Mouse (Mus musculus) hindbrain, embryonic 10.5 days (tissue): Measurements from ENCODE around the gene Strbp. TPM values are rescaled to one million over a fixed set of nuclear protein-coding genes. Genes with fewer than 3 reads are reported as not detected.
"Not testable (repeated sequence)": the region's sequence is repeated elsewhere in the genome, so short reads cannot be mapped to it uniquely, and the experiment has no call there.

ENCODE experiments used
- DNase-seq: peaks from one replicate; pipeline ENCODE4 v3.0.0-alpha.2; 2017; ENCODE audit warnings: low spot score
- H3K27ac ChIP-seq: fragments of 300-500 bp; sonication (generic); 2 replicates; pipeline ENCODE4 v1.5.1; 2016; ENCODE audit warnings: mild to moderate bottlenecking, moderate library complexity
- H3K27me3 ChIP-seq: fragments of 300-500 bp; sonication (generic); 2 replicates; pipeline ENCODE4 v1.6.1; 2016; ENCODE audit warnings: mild to moderate bottlenecking; ENCODE audit not compliant: poor library complexity, insufficient read depth, severe bottlenecking
- H3K36me3 ChIP-seq: fragments of 300-500 bp; sonication (generic); 2 replicates; pipeline ENCODE4 v1.6.1; 2016; ENCODE audit warnings: mild to moderate bottlenecking, moderate library complexity
- H3K4me1 ChIP-seq: fragments of 300-500 bp; sonication (generic); replicated peaks from 2 replicates; pipeline ENCODE4 v1.6.1; 2016; ENCODE audit warnings: mild to moderate bottlenecking
- H3K4me3 ChIP-seq: fragments of 300-500 bp; sonication (generic); 2 replicates; pipeline ENCODE4 v1.5.1; 2016; ENCODE audit warnings: mild to moderate bottlenecking, moderate library complexity
- H3K9me3 ChIP-seq: fragments of 300-500 bp; sonication (generic); 2 replicates; pipeline ENCODE4 v1.6.1; 2016; ENCODE audit warnings: mild to moderate bottlenecking, moderate library complexity
- WGBS: fragments of 180-500 bp; shearing (Covaris S2); methylation state at CpG from one replicate; pipeline ENCODE4 v1.1.7; 2016; 5-methylcytosine and 5-hydroxymethylcytosine counted together
- polyA plus RNA-seq: library from polyadenylated mRNA; unstranded; fragments of >200 nt; fragmentation: Nextera tagmentation; extraction: Ambion mirVana; gene quantifications from 2 replicates; pipeline ENCODE4 v1.2.1, GENCODE M21; 2016

Gene Strbp
- polyA plus RNA-seq, 1 experiment from 2014 or later: 54.9 TPM

DNA sequence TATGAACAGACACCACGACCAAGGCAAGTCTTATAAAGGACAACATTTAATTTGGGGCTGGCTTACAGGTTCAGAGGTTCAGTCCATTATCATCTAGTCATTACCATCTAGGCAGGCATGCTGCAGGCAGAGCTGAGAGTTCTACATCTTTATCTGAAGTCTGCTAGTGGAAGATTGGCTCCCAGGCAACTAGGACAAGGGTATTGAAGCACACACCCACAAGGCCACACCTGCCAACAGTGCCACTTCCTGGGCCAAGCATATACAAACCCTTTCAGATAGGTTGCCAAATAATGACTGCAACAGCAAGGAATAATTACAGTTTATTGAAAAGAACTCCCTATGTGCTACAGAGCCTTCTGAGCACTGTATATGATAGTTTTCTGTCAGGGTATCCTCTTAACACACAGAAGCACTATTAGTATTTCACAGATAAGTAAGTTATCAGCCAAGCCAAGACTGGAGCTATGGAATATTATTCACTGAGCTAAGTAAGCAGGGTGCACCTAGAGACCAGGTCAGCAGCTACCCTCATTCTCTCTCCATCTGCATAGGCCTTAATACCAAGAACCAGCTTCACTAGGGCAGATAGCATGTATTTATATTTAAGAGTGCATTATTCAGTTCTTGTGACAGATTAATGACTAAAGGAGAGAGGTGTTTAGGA, 154.2 kb downstream of the Strbp start:
- no peaks in the 10 kb centered on the region for H3K27me3 ChIP-seq
- H3K9me3 ChIP-seq: no peaks in the 10 kb centered on the region
- no peaks in the 10 kb centered on the region for H3K4me1 ChIP-seq
- no peak for DNase-seq
- H3K4me3 ChIP-seq: no peak overlapping the region
- 79% methylated on average over 1 of the region's 1 CpGs for WGBS
- H3K27ac ChIP-seq: no peak overlapping the region
- peaks cover 92% of the 10 kb centered on the region for H3K36me3 ChIP-seq

GRCm38 (mm10) chr2:37531639-37532038, 172.0 kb downstream of the Strbp start:
- H3K4me1 ChIP-seq: no peaks in the 10 kb centered on the region
- no peak overlapping the region for H3K4me3 ChIP-seq
- DNase-seq: no peak
- 84% methylated on average over 3 of the region's 3 CpGs for WGBS
- H3K36me3 ChIP-seq: peaks cover 46% of the 10 kb centered on the region
- no peaks in the 10 kb centered on the region for H3K27me3 ChIP-seq
- no peaks in the 10 kb centered on the region for H3K9me3 ChIP-seq
- no peak overlapping the region for H3K27ac ChIP-seq

DNA sequence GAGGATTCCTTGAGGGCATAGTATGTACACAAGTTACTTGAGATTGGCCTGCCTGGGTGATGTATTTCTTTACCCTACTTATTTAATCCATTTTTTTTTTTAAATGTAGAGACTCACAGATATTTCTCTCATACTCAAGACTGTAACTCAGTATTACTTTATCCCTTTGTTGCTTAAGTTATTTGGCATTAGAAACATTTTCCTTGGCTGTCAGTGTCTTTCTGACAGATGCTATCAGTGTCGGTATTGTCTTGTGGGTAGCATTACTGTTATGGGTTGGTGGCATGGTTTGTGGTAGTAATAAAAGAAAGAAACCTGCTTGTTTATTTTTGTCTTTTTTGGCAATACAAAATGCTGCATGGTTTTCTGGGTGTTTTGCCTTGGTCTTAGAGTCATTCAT, 172.9 kb downstream of the Strbp start:
- no peaks in the 10 kb centered on the region for H3K4me1 ChIP-seq
- no peak for DNase-seq

GRCm38 (mm10) chr2:37529397-37529796, 174.3 kb downstream of the Strbp start:
- Histone ChIP-seq H3K4me1 (no peaks in the 10 kb centered on the region), H3K36me3 (peaks cover 24% of the 10 kb centered on the region), H3K4me3 (no peak overlapping the region), H3K27ac (no peak overlapping the region), H3K9me3 (no peaks in the 10 kb centered on the region), H3K27me3 (no peaks in the 10 kb centered on the region)
- 96% methylated on average over 2 of the region's 2 CpGs for WGBS
- no peak for DNase-seq

More for the DNA sequence above, 172.9 kb downstream of the Strbp start:
- WGBS: 85% methylated on average over 1 of the region's 1 CpGs
- no peaks in the 10 kb centered on the region for H3K27me3 ChIP-seq
- no peak overlapping the region for H3K27ac ChIP-seq
- no peak overlapping the region for H3K4me3 ChIP-seq
- H3K9me3 ChIP-seq: no peaks in the 10 kb centered on the region
- peaks cover 38% of the 10 kb centered on the region for H3K36me3 ChIP-seq

- no peaks in the 10 kb centered on the region for H3K9me3 ChIP-seq
- no peak for DNase-seq
- H3K27me3 ChIP-seq: no peaks in the 10 kb centered on the region
- no peak overlapping the region for H3K27ac ChIP-seq
- H3K36me3 ChIP-seq: peaks cover 9% of the 10 kb centered on the region
- H3K4me1 ChIP-seq: no peaks in the 10 kb centered on the region
- no peak overlapping the region for H3K4me3 ChIP-seq
These were observed 176.1 kb downstream of the Strbp start for GRCm38 (mm10) chr2:37527587-37527986.

- Histone ChIP-seq H3K4me1 (peaks cover 14% of the 10 kb centered on the region), H3K9me3 (no peaks in the 10 kb centered on the region), H3K4me3 (no peak overlapping the region), H3K27me3 (no peaks in the 10 kb centered on the region), H3K27ac (no peak overlapping the region), H3K36me3 (peaks cover 24% of the 10 kb centered on the region)
- WGBS: 92% methylated on average over 1 of the region's 1 CpGs
- DNase-seq: no peak
These were observed 184.4 kb downstream of the Strbp start for GRCm38 (mm10) chr2:37519286-37519640.

- Histone ChIP-seq H3K9me3 (no peaks in the 10 kb centered on the region), H3K27ac (no peak overlapping the region), H3K4me1 (peaks cover 14% of the 10 kb centered on the region), H3K4me3 (no peak overlapping the region), H3K36me3 (peaks cover 24% of the 10 kb centered on the region), H3K27me3 (no peaks in the 10 kb centered on the region)
- no peak for DNase-seq
- 92% methylated on average over 4 of the region's 4 CpGs for WGBS
These were observed 184.9 kb downstream of the Strbp start for GRCm38 (mm10) chr2:37518561-37519285.

DNA sequence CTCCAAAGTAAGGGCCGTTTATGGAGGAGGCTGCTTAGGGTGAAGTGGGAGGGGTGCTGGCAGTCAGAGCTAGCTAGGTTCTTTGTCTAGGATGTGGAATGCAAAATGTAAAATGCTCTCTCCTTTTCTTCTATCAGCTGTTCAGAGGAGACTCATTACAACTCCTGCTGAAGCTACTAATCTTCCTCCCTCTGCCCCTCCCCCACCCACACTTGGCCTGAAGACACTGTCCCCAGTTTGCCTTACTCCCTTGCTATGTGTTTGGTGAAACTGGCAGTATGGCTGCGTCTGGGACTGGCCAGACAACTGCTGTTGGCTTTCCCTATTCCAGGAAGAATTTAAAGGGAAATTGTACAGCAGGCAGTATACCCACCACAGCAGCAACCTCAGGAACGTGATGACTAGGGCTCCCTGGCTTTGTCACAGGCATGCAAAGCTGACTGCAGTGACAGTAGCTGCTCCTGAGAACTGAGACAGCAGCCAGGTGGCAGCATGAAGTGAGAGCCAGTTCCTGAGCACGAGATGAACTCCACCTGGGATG, 186.7 kb downstream of the Strbp start:
- peaks cover 34% of the 10 kb centered on the region for H3K36me3 ChIP-seq
- no peak overlapping the region for H3K4me3 ChIP-seq
- H3K9me3 ChIP-seq: no peaks in the 10 kb centered on the region
- no peak for DNase-seq
- H3K4me1 ChIP-seq: peaks cover 14% of the 10 kb centered on the region
- peak overlapping the region; percentile 36; the same call in 1 of the 2 replicates for H3K27ac ChIP-seq
- 47% methylated on average over 4 of the region's 4 CpGs for WGBS
- H3K27me3 ChIP-seq: no peaks in the 10 kb centered on the region

GRCm38 (mm10) chr2:37516030-37516710, 187.5 kb downstream of the Strbp start, which contains the start of gene Gpr21:
Gene Gpr21 (plus strand): TSS chr2:37516332.
- peak within 1 kb of the TSS; percentile 76 for H3K27ac ChIP-seq
- 27% methylated on average over 11 of the region's 11 CpGs for WGBS

GRCm38 (mm10) chr2:37511134-37511901, 192.3 kb downstream of the Strbp start:
- Histone ChIP-seq H3K4me3 (no peak overlapping the region), H3K27ac (no peak overlapping the region), H3K27me3 (no peaks in the 10 kb centered on the region), H3K9me3 (no peaks in the 10 kb centered on the region), H3K4me1 (peaks cover 4% of the 10 kb centered on the region), H3K36me3 (peaks cover 53% of the 10 kb centered on the region)
- DNase-seq: no peak
- WGBS: 87% methylated on average over 4 of the region's 4 CpGs

More at GRCm38 (mm10) chr2:37516030-37516710, 187.5 kb downstream of the Strbp start, which contains the start of gene Gpr21:
- peak; percentile 15 for DNase-seq
- Histone ChIP-seq H3K4me3 (peak within 1 kb of the TSS; percentile 16; the same call in 1 of the 2 replicates), H3K27me3 (no peaks in the 10 kb centered on the region), H3K4me1 (peaks cover 14% of the 10 kb centered on the region), H3K9me3 (no peaks in the 10 kb centered on the region), H3K36me3 (peaks cover 40% of the 10 kb centered on the region)

- not testable (repeated sequence) for H3K4me3 ChIP-seq, H3K27ac ChIP-seq, H3K27me3 ChIP-seq, H3K4me1 ChIP-seq, H3K9me3 ChIP-seq, DNase-seq
- peaks cover 68% of the 10 kb centered on the region for H3K36me3 ChIP-seq
- WGBS: 95% methylated on average over 2 of the region's 2 CpGs
These were observed 197.8 kb downstream of the Strbp start for GRCm38 (mm10) chr2:37505856-37506255.

DNA sequence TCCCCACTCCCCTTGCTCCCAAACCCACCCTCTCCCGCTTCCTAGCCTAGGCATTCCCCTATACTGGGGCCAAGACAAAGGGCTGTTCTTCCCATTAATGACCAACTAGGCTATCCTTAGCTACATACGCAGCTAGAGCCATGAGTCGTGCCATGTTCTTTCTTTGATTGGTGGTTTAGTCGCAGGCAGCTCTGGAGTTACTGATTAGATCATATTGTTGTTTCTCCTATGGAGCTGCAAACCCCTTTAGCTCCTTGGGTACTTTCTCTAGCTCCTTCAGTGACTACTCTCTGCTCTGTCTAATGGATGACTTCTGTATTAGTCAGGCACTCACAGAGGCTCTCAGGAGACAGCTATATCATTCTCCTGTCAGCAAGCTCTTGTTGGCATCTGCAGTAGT, 206.3 kb downstream of the Strbp start:
- Histone ChIP-seq H3K27me3 (no peaks in the 10 kb centered on the region), H3K9me3 (no peaks in the 10 kb centered on the region), H3K4me3 (no peak overlapping the region), H3K4me1 (no peaks in the 10 kb centered on the region), H3K36me3 (peaks cover 86% of the 10 kb centered on the region), H3K27ac (no peak overlapping the region)
- no peak for DNase-seq
- WGBS: 93% methylated on average over 4 of the region's 4 CpGs
